Mouse (Mus musculus) neural tube, embryonic 11.5 days (tissue): ENCODE data around the gene Hoxc8. TPM values are rescaled to one million over a fixed set of nuclear protein-coding genes. Genes with fewer than 3 reads are reported as not detected.
A peak's percentile ranks its signal among the peaks of the same experiment; 100 is the strongest.

Experiments used
- ATAC-seq: fragments of 200-750 bp; cut with Nextera tagmentation; 2 replicates; pipeline ENCODE4 v1.8.0; 2017; ENCODE audit warnings: moderate number of reproducible peaks, mild to moderate bottlenecking, moderate TSS enrichment, moderate library complexity; ENCODE audit not compliant: insufficient read depth, low FRiP score, low TSS enrichment
- DNase-seq: peaks from one replicate; pipeline ENCODE4 v3.0.0-alpha.2; 2015; ENCODE audit warnings: low spot score
- H3K27ac ChIP-seq: fragments of 300-500 bp; sonication (generic); 2 replicates; pipeline ENCODE4 v1.5.1; 2014; ENCODE audit warnings: low read depth, mild to moderate bottlenecking, low read length
- H3K27me3 ChIP-seq: fragments of 300-500 bp; sonication (generic); 2 replicates; pipeline ENCODE4 v1.6.1; 2014; ENCODE audit warnings: mild to moderate bottlenecking, low read length, mixed read lengths; ENCODE audit not compliant: control insufficient read depth, insufficient read depth
- H3K36me3 ChIP-seq: fragments of 300-500 bp; sonication (generic); 2 replicates; pipeline ENCODE4 v1.6.1; 2014; ENCODE audit warnings: mild to moderate bottlenecking, low read length, moderate library complexity, mixed read lengths; ENCODE audit not compliant: control insufficient read depth, insufficient read depth
- H3K4me1 ChIP-seq: fragments of 300-500 bp; sonication (generic); 2 replicates; pipeline ENCODE4 v1.6.1; 2014; ENCODE audit warnings: low read length, mixed read lengths; ENCODE audit not compliant: control insufficient read depth, insufficient read depth
- H3K4me2 ChIP-seq: fragments of 300-500 bp; sonication (generic); 2 replicates; pipeline ENCODE4 v1.6.1; 2014; ENCODE audit warnings: low read depth, mild to moderate bottlenecking, moderate library complexity
- H3K4me3 ChIP-seq: fragments of 300-500 bp; sonication (generic); 2 replicates; pipeline ENCODE4 v1.5.1; 2014; ENCODE audit warnings: low read depth, low read length
- H3K9ac ChIP-seq: fragments of 300-500 bp; sonication (generic); 2 replicates; pipeline ENCODE4 v1.6.1; 2014; ENCODE audit warnings: mild to moderate bottlenecking, low read length
- H3K9me3 ChIP-seq: fragments of 300-500 bp; sonication (generic); 2 replicates; pipeline ENCODE4 v1.6.1; 2016; ENCODE audit warnings: low read length; ENCODE audit not compliant: control insufficient read depth
- WGBS: fragments of 180-500 bp; shearing (Covaris S2); extraction: QIAGEN DNeasy Blood & Tissue Kit; methylation state at CpG from one replicate; pipeline ENCODE4 v1.1.7; 2014; 5-methylcytosine and 5-hydroxymethylcytosine counted together
- polyA plus RNA-seq: library from polyadenylated mRNA; unstranded; fragments of >200 nt; fragmentation: Nextera tagmentation; extraction: Ambion mirVana; gene quantifications from 2 replicates; pipeline ENCODE4 v1.2.1, GENCODE M21; 2014

The Hoxc8 gene
- polyA plus RNA-seq, 1 experiment from 2014 or later: 63.7 TPM

DNA sequence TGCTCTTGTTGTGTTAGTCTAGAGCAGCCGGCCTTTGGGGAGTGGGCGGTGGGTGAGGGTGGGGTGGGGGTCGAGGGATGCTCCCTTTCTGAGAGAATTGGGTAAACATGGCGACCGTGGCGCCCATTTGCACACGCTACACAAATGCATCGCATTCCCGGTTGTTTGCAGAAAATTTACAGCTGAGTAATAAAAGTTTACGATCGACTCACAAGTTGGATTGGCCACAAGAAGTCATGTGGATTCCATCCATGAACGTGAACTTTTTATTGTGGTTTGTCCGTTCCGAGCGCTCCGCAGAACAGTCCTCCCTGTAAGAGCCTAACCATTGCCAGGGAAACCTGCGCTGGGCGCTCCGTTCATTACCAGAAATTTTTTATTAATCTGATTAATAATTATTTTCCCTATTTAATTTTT is 7.5 kb downstream of the Hoxc8 start, which contains the start of gene Hoxc6:
TSS of gene Hoxc6 (plus strand) at position 319 of the 417 bp plus-strand sequence.
- peak; percentile 64 for DNase-seq
- H3K9ac ChIP-seq: peak within 1 kb of the TSS; percentile 95
- peaks cover 17% of the 10 kb centered on the region; the same call in 1 of the 2 replicates for H3K27me3 ChIP-seq
- WGBS: under 1% methylated on average over 19 of the region's 19 CpGs
- H3K4me3 ChIP-seq: peak within 1 kb of the TSS; percentile 66
- no peaks in the 10 kb centered on the region for H3K36me3 ChIP-seq
- H3K27ac ChIP-seq: peak within 1 kb of the TSS; percentile 88
- H3K4me1 ChIP-seq: peaks cover 17% of the 10 kb centered on the region
- ATAC-seq: peak; percentile 78
- no peaks in the 10 kb centered on the region for H3K9me3 ChIP-seq
- peak within 1 kb of the TSS; percentile 99 for H3K4me2 ChIP-seq

DNA sequence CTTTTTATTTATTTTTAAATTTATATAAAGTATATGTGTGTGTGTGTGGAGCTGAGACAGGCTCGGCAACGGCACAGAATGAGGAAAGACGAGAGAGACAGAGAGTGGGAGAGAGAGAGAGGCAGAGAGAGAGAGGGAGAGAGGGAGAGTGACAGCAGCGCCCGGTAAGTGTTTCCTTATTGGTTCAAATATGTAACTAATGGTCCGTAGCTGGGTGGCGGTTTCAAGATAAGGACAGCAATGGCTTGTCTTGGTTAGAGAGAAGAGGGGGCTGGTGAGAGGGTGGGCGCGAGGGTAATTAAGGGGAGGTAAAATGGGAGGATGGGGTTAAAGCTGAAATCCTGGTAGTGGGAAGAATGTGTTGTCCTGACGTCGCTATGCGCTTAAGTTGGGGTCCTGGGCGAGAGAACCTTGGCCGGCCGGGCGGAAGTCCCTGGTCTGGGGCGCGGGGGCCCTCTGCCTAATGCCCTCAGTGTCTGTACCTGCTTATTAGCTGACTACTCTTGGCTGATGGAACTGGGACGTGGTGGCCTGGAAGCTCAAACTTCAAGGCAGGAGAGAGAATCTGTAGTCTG is 8.3 kb downstream of the Hoxc8 start:
- ATAC-seq: peak; percentile 14; the same call in 1 of the 2 replicates
- Histone ChIP-seq H3K27ac (peak overlapping the region; percentile 88), H3K9ac (peak overlapping the region; percentile 95)

DNA sequence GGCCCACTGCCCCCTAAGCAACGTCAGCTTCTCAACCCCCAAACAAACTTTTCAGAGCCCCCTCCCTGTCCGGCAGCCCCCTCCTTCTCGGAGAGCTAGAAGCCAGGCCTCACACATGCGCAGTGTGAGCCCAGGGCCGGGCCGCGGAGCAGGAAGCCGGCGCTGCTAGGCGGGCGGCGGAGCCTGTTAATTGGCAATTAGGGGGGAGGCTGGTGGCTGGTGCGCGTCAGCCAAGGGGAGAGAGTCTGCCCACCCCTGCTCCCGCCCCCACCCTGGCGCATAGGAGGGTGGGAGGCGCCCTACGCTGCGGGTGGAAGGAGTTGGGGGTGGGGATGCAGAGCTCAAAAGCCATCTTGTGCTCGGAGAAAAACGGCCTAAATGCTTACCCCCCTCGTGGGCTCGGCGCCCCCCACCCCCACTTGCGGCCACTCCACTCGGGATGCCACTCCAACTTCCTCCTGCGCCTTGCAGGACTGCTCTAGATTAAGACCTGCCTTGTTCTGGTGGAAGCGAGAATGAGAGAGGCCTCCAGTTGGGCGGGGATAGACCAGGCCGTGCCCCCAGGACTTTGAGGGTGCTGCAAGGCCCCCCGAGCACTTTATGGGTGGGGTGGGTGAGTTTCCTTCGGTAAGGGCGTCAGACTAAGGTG is 8.9 kb downstream of the Hoxc8 start:
- Histone ChIP-seq H3K4me3 (peak overlapping the region; percentile 66), H3K9ac (peak overlapping the region; percentile 95), H3K27me3 (peaks cover 17% of the 10 kb centered on the region; the same call in 1 of the 2 replicates), H3K27ac (peak overlapping the region; percentile 88), H3K4me1 (peaks cover 23% of the 10 kb centered on the region), H3K9me3 (no peaks in the 10 kb centered on the region), H3K36me3 (no peaks in the 10 kb centered on the region), H3K4me2 (peak overlapping the region; percentile 99)
- ATAC-seq (peak; percentile 36), DNase-seq (peak; percentile 76)
- under 1% methylated on average over 30 of the region's 33 CpGs for WGBS

More for the DNA sequence above, 8.3 kb downstream of the Hoxc8 start:
- Histone ChIP-seq H3K27me3 (peaks cover 17% of the 10 kb centered on the region; the same call in 1 of the 2 replicates), H3K36me3 (no peaks in the 10 kb centered on the region), H3K4me1 (peaks cover 20% of the 10 kb centered on the region), H3K9me3 (no peaks in the 10 kb centered on the region), H3K4me2 (peak overlapping the region; percentile 99), H3K4me3 (peak overlapping the region; percentile 66)
- WGBS: 1% methylated on average over 19 of the region's 19 CpGs
- no peak for DNase-seq

DNA sequence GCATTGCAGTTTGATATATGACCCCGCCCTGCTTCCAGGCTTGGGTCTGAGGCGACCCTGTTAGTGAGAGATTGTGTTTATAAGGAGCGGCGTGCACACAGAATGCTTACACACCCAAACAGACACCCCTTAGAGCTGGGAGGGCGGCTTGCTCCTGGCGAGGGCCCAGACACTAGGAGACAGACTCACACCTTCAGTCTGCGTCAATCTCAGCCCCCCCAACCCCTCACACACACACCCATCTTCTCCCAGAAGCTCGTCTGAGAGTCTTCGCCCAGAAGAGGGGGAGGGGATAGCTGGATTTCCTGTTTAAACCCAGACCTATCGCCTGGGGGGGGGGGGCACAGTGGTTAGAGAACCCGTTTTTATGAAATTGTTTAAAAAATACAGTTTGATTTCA is 9.5 kb downstream of the Hoxc8 start:
- Histone ChIP-seq H3K36me3 (no peaks in the 10 kb centered on the region), H3K27me3 (peaks cover 17% of the 10 kb centered on the region; the same call in 1 of the 2 replicates), H3K4me2 (peak overlapping the region; percentile 99), H3K9me3 (no peaks in the 10 kb centered on the region), H3K4me3 (peak overlapping the region; percentile 66), H3K9ac (peak overlapping the region; percentile 95), H3K4me1 (peaks cover 26% of the 10 kb centered on the region), H3K27ac (peak overlapping the region; percentile 88)
- ATAC-seq: no peak
- DNase-seq: no peak
- 0% methylated on average over 11 of the region's 11 CpGs for WGBS

DNA sequence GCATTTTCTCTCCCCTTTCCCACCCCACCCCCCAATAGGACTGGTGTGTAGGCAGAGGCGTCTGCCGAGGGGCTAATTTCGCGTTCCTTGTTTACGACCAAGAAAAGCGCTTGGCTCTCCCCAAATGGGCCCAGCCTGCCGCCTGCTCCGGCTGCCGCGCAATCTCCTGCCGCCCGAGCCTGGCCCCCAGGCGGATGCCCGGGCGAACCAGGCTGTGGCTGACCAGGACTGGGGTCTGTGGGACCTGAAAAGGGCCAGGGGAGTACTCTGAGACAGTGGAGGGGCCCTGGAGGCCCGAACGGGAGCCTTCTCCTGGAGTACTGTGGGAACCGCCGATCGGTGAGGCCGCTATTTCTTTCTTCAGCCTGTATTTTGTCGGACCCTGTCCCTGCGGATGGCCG is 10.1 kb downstream of the Hoxc8 start:
- Histone ChIP-seq H3K4me2 (peak overlapping the region; percentile 99), H3K36me3 (no peaks in the 10 kb centered on the region), H3K4me3 (peak overlapping the region; percentile 66), H3K9me3 (no peaks in the 10 kb centered on the region), H3K9ac (peak overlapping the region; percentile 95), H3K4me1 (peaks cover 21% of the 10 kb centered on the region), H3K27ac (peak overlapping the region; percentile 88), H3K27me3 (peaks cover 14% of the 10 kb centered on the region; the same call in 1 of the 2 replicates)
- WGBS: 0% methylated on average over 24 of the region's 24 CpGs
- DNase-seq (peak; percentile 62), ATAC-seq (no peak)

DNA sequence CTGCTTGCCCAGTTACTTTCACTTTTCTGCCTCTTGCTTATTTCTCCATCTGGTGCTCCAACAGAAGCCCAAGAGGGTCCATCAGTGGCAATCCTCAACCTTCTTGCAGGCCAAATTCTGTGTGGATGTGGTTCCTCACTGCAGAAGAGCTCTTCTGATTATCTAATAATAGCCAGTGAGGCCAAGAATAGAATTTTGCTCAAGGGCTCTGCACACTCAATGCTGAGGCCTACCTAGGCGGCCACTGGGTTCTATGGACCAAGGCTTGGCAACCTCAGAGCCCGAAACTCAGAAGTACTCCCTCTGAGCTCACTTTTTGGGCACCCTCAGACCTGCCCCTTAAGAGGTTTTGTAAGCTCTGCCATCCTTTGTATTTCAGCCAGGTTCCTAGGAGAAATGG is 11.0 kb downstream of the Hoxc8 start:
- Histone ChIP-seq H3K4me2 (peak overlapping the region; percentile 99), H3K9ac (peak overlapping the region; percentile 95), H3K27me3 (peaks cover 9% of the 10 kb centered on the region; the same call in 1 of the 2 replicates), H3K36me3 (no peaks in the 10 kb centered on the region), H3K4me1 (peaks cover 28% of the 10 kb centered on the region), H3K27ac (peak overlapping the region; percentile 88), H3K9me3 (no peaks in the 10 kb centered on the region), H3K4me3 (peak overlapping the region; percentile 66)
- 10% methylated on average over 2 of the region's 2 CpGs for WGBS
- ATAC-seq (no peak), DNase-seq (no peak)

DNA sequence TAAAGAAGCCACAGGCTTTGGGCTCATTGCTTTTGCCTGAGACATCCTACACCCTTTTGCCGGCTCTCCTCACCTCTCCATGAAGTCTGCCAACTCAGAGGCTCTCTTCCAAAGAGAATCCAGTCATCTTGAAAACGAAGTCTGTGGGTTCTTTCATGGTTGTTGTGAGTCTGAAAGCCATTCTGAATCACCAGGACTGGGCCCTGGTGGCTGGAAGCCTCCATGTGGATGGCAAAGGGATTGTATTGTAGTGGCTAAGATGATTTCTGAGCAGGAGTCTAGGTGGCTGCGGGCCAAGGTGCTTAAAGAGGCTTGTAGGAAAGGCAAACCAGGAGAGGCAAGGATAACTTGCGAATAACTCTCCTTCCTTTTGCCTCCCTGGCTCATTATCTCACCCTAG is 11.7 kb downstream of the Hoxc8 start:
- Histone ChIP-seq H3K4me2 (peak overlapping the region; percentile 99), H3K9ac (peak overlapping the region; percentile 95), H3K27ac (peak overlapping the region; percentile 88), H3K36me3 (no peaks in the 10 kb centered on the region), H3K27me3 (peaks cover 6% of the 10 kb centered on the region; the same call in 1 of the 2 replicates), H3K9me3 (no peaks in the 10 kb centered on the region), H3K4me1 (peaks cover 35% of the 10 kb centered on the region), H3K4me3 (peak overlapping the region; percentile 66)
- ATAC-seq: no peak
- 5% methylated on average over 4 of the region's 4 CpGs for WGBS
- DNase-seq: no peak

DNA sequence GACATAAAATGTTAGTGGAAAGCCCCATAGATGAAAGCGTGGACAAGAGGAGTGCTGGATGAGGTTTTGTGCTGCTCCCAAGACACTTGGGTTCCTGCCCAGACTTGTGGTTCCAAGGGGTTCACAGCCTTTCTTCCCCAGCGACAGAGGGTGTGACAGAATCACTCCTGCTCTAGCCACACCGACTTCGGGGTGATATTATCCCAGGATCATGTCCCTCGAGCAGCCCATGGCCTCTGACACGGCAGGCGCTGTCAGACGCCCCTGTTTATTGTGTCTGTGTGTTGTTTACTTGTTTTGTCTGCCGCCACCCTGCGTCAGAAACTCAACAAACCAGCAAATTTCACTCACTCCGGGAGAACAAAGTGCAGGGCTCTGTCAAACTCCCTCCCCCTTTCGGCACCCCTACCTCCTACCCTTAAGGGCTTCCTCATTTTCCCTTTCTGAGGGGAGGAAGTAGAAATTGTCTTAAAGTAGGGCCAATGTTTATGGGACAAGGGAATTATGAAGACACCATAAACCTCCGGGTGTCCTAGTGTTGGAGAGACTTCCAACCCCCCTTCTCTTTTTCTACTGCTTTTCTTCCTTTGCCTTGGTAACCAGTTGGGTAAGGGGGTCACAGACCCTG is 12.5 kb downstream of the Hoxc8 start:
- Histone ChIP-seq H3K27ac (peak overlapping the region; percentile 88), H3K9ac (peak overlapping the region; percentile 95), H3K4me3 (peak overlapping the region; percentile 66), H3K9me3 (no peaks in the 10 kb centered on the region), H3K4me2 (peak overlapping the region; percentile 99), H3K36me3 (no peaks in the 10 kb centered on the region), H3K27me3 (peaks cover 6% of the 10 kb centered on the region; the same call in 1 of the 2 replicates), H3K4me1 (peaks cover 43% of the 10 kb centered on the region)
- no peak for ATAC-seq
- DNase-seq: no peak
- 5% methylated on average over 13 of the region's 13 CpGs for WGBS
